Mouse (Mus musculus): ENCODE data around the gene Rnf187. TPM values are rescaled to one million over a fixed set of nuclear protein-coding genes. Genes with fewer than 3 reads are reported as not detected.

Gene Rnf187
- polyA plus RNA-seq, 1 experiment from 2014 or later = 381 TPM

DNA sequence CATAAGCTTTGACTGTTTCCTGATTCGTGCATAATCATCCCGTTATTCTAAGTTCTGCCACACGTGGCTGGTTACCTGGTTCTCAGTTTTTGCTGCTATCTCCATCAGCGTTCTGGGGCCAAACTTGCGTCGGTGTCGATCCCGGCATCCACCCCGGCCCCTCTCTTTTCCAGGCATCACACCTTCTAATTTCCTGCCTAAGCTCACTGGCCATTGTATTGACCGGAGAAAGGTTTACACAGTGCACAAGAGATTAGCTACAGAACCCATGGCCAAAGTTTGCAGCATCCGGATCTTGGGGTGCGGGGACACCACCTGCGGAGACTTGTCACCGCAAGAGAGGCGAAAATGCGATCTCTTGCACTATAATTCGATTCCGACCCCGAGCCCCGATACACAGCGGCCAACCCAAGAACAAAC, 38.9 kb upstream of the Rnf187 start:
- H3K36me3 ChIP-seq = peaks cover 39% of the 10 kb centered on the region
- H3K27me3 ChIP-seq (ENCODE audit: insufficient read depth, poor library complexity, severe bottlenecking) = no peaks in the 10 kb centered on the region
- no peak for DNase-seq (ENCODE audit: low spot score)
- peaks cover 62% of the 10 kb centered on the region for H3K4me1 ChIP-seq (replicated peaks)
- under 1% methylated on average over 21 of the region's 21 CpGs for WGBS
- peak overlapping the region; percentile 97 for H3K4me3 ChIP-seq
- H3K9me3 ChIP-seq = no peaks in the 10 kb centered on the region
- H3K27ac ChIP-seq = peak overlapping the region; percentile 92

DNA sequence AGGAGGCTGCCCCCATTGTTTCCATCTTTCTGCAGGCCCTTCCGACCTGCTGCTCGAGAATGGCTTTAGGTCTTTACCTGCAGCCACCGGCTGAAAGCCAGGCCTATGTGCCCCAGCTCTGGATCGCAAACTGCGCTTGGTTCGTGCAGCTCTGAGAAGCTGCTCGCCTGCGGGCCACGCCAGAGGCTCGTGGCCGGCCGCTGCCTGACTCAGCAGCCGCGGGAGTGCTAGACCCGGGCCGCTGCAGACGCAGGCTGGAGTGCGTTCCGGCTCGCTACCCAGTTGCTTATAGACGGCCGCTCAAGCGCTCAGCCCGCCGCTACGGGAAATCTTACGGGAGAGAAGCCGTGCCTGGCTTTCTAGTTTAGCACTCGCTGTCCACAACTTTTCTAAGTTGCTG, 38.4 kb upstream of the Rnf187 start:
- H3K4me3 ChIP-seq = peak overlapping the region; percentile 97
- peaks cover 39% of the 10 kb centered on the region for H3K36me3 ChIP-seq
- no peaks in the 10 kb centered on the region for H3K27me3 ChIP-seq (ENCODE audit: insufficient read depth, poor library complexity, severe bottlenecking)
- peak; percentile 46 for DNase-seq (ENCODE audit: low spot score)
- peak overlapping the region; percentile 92 for H3K27ac ChIP-seq
- H3K4me1 ChIP-seq (replicated peaks) = peaks cover 62% of the 10 kb centered on the region
- no peaks in the 10 kb centered on the region for H3K9me3 ChIP-seq
- WGBS = under 1% methylated on average over 29 of the region's 29 CpGs

DNA sequence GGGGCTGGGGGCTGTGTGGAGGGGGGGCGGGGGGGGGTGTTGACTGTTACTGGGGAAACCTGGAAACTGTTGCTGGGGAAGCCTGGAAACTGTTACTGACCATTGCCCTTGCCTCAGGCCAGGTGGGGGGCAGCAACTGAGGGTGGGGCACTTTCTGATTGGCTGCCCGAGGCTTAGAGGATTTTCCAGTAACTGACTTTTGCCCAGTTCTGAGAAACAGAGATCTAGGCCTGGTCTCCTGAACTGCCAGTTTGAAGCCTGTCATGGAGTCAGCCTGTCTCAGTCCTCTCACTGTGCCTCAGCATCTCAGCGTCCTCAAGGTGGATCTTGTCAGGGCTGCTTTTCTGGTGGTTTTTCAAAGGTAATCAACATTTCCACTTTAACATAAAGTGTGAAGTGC, 35.7 kb upstream of the Rnf187 start:
- no peak for DNase-seq (ENCODE audit: low spot score)

DNA sequence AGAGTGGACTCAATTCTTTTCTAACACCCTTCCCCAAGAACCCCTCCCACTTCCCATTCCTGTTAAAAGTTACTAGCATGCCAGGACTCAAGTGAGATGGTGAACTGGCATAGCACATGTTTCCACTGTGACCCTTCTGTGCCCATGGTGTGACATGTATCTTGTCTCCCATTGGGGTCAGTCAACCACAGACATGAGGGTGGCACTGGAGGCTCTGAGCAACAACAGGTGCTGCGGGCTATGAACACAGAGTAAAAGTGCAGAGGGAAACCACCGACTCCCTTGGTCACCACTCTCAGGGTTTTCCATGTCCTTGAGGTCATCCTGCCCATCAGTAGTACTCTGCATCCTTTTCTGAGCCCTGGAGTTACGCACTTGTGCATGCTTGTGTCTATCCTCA, 33.1 kb upstream of the Rnf187 start:
- Histone ChIP-seq H3K4me1 (replicated peaks) (peaks cover 23% of the 10 kb centered on the region), H3K36me3 (peaks cover 74% of the 10 kb centered on the region), H3K4me3 (no peak overlapping the region), H3K27ac (no peak overlapping the region), H3K27me3 (ENCODE audit: insufficient read depth, poor library complexity, severe bottlenecking) (no peaks in the 10 kb centered on the region), H3K9me3 (no peaks in the 10 kb centered on the region)
- no peak for DNase-seq (ENCODE audit: low spot score)
- 93% methylated on average over 3 of the region's 3 CpGs for WGBS

More for the DNA sequence above, 35.7 kb upstream of the Rnf187 start:
- peaks cover 39% of the 10 kb centered on the region for H3K4me1 ChIP-seq (replicated peaks)
- H3K4me3 ChIP-seq = no peak overlapping the region
- WGBS = 91% methylated on average over 3 of the region's 3 CpGs
- no peaks in the 10 kb centered on the region for H3K9me3 ChIP-seq
- no peak overlapping the region for H3K27ac ChIP-seq
- peaks cover 54% of the 10 kb centered on the region for H3K36me3 ChIP-seq
- H3K27me3 ChIP-seq (ENCODE audit: insufficient read depth, poor library complexity, severe bottlenecking) = no peaks in the 10 kb centered on the region

DNA sequence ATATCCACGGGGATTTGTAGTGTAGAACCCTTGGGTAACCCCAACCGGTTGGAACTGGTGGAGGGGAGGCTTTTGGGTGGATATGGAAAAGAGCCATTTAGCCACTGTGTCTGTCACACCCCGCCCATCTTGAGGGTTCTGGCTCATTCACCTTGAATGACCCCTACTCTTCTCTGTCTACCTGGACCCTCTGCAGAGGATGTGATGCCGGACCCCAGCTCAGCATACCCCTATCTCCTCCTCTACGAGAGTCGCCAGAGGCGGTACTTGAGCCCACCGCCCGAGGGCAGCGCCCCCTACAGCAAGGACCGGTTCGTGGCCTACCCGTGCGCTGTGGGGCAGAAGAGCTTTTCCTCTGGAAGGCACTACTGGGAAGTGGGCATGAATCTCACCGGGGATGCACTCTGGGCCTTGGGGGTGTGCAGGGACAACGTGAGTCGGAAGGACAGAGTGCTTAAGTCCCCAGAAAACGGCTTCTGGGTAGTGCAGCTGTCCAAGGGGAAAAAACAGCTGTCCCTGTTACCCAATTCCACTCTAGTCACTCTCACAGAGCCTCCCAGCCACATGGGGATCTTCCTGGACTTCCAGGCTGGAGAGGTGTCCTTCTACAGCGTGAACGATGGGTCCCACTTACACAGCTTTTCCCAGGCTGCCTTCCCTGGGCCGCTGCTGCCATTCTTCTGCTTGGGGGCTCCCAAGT, 32.3 kb upstream of the Rnf187 start:
- Histone ChIP-seq H3K27ac (no peak overlapping the region), H3K27me3 (ENCODE audit: insufficient read depth, poor library complexity, severe bottlenecking) (no peaks in the 10 kb centered on the region), H3K4me3 (no peak overlapping the region), H3K36me3 (peaks cover 74% of the 10 kb centered on the region), H3K9me3 (no peaks in the 10 kb centered on the region), H3K4me1 (replicated peaks) (peaks cover 14% of the 10 kb centered on the region)
- no peak for DNase-seq (ENCODE audit: low spot score)
- 87% methylated on average over 21 of the region's 21 CpGs for WGBS

DNA sequence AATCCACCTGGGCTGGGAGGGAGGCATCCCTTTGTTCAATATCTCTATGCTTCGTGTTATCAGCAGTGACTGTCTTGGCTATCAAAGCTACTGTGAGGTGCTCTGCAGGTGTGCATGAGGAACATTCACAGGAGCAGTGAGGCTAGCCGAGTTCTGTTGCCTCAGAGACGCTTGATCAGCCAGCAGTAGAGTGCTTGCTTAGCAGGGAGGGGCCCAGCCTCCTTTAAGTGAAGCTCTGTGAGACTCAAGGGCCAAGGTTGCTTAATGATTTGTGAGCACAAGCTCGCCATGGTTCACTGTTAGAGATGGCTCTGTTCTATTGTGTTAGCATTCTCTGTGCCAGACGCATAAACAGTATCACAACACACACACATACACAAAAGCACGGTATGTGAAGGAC, 30.9 kb upstream of the Rnf187 start:
- H3K9me3 ChIP-seq = no peaks in the 10 kb centered on the region
- no peak overlapping the region for H3K4me3 ChIP-seq
- H3K27me3 ChIP-seq (ENCODE audit: insufficient read depth, poor library complexity, severe bottlenecking) = no peaks in the 10 kb centered on the region
- no peak for DNase-seq (ENCODE audit: low spot score)
- 77% methylated on average over 6 of the region's 6 CpGs for WGBS
- H3K27ac ChIP-seq = no peak overlapping the region
- peaks cover 17% of the 10 kb centered on the region for H3K4me1 ChIP-seq (replicated peaks)
- H3K36me3 ChIP-seq = peaks cover 63% of the 10 kb centered on the region

DNA sequence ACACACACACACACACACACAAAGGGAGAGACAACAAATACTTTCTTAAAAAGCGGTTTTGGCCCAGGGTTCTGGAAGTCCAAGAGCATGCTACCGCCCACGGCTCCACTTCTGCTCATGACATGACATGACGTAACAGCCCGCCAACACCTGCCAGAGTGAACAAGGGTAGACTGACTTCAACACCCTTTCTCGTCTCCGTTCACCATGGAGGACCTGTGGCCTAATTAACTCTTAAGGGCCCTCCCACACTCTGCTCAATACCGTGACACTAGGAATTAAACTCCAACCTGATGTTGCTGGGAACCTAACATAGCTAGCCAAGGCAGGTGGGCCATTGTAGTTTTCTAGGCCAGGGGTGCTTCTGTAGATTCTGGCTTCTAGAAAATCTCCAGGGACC, 30.3 kb upstream of the Rnf187 start:
- WGBS = 89% methylated on average over 8 of the region's 8 CpGs

DNA sequence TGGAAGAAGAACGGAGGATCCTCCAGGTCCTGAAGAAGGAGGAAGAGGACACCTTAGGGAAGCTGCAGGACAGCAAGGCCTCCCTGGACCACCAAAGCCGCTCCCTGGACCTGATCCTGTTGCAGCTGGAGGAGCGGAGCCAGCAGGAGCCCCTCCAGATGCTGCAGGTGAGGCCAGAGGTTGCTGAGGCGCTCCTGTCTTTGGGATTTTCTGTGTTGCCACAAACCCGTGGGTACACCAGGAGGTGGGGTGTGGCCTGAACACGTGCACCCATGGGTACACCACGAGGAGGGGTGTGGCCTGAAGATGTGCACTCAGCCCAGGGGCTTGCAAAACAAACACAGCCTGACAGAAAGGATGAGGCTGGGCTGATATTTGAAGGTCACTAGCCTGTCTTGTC, 29.8 kb upstream of the Rnf187 start:
- no peak overlapping the region for H3K27ac ChIP-seq
- WGBS = 82% methylated on average over 7 of the region's 7 CpGs
- peaks cover 22% of the 10 kb centered on the region for H3K4me1 ChIP-seq (replicated peaks)
- H3K27me3 ChIP-seq (ENCODE audit: insufficient read depth, poor library complexity, severe bottlenecking) = peaks cover 7% of the 10 kb centered on the region; the same call in 1 of the 2 replicates
- H3K4me3 ChIP-seq = no peak overlapping the region
- H3K36me3 ChIP-seq = peaks cover 53% of the 10 kb centered on the region
- DNase-seq (ENCODE audit: low spot score) = no peak
- H3K9me3 ChIP-seq = no peaks in the 10 kb centered on the region

More for the DNA sequence above, 30.3 kb upstream of the Rnf187 start:
- Histone ChIP-seq H3K9me3 (no peaks in the 10 kb centered on the region), H3K4me3 (no peak overlapping the region), H3K27ac (no peak overlapping the region), H3K36me3 (peaks cover 57% of the 10 kb centered on the region), H3K4me1 (replicated peaks) (peaks cover 18% of the 10 kb centered on the region), H3K27me3 (ENCODE audit: insufficient read depth, poor library complexity, severe bottlenecking) (0 out of 2 replicates have a peak, but pooled peaks cover 2% of the 10 kb centered on the region)
- DNase-seq (ENCODE audit: low spot score) = no peak

DNA sequence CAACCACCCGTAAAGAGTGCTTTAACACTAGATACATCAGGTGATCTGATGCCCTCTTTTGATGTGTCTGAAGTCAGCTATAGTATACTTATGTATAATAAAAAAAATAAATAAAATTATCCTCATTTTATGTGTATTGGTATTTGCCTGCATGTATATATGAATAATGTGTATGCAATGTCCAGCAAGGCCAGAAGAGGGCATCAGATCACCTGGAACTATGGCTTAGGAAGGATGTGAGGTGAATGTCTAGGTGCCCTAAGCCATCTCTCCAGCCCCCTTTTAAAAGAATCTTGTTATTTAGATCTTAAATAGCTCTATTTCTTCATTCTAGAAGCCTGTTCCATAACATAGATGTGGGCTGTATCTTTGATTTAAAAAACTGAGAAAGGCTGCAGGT, 28.6 kb upstream of the Rnf187 start:
- WGBS = 97% methylated on average over 1 of the region's 1 CpGs

DNA sequence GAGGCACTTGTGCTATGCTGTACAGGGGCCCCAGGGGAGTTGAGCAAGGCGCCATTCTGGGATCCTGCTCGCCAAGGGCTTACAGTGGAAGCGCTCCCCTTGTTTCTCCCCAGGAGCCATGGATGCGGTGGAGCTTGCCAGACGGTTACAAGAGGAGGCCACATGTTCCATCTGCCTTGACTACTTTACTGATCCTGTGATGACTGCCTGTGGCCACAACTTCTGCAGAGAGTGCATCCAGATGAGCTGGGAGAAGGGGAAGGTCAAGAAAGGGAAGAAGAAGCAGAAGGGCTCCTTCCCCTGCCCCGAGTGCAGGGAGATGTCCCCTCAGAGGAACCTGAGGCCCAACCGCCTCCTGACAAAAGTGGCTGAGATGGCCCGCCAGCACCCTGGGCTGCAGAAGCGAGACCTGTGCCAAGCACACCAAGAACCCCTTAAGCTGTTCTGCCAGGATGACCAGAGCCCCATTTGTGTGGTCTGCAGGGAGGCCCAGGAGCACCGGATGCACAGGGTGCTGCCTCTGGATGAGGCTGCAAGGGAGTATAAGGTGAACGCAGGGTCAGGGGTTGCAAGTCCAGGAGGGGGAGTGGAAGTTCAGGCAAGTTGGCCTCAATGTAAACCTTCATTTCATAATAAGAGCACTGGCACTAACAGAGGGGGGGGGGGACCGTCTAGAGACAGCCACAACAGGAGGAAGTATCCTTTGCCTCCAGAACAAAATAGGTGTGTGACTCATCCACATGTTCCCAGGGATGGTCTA, 26.5 kb upstream of the Rnf187 start:
- no peak for DNase-seq (ENCODE audit: low spot score)
- 47% methylated on average over 12 of the region's 12 CpGs for WGBS
- Histone ChIP-seq H3K27me3 (ENCODE audit: insufficient read depth, poor library complexity, severe bottlenecking) (peaks cover 32% of the 10 kb centered on the region), H3K4me1 (replicated peaks) (peaks cover 27% of the 10 kb centered on the region), H3K27ac (peak overlapping the region; percentile 70), H3K9me3 (peaks cover 8% of the 10 kb centered on the region), H3K4me3 (no peak overlapping the region), H3K36me3 (peaks cover 27% of the 10 kb centered on the region)

More for the DNA sequence above, 28.6 kb upstream of the Rnf187 start:
- Histone ChIP-seq H3K36me3 (peaks cover 49% of the 10 kb centered on the region), H3K27me3 (ENCODE audit: insufficient read depth, poor library complexity, severe bottlenecking) (peaks cover 19% of the 10 kb centered on the region), H3K9me3 (no peaks in the 10 kb centered on the region), H3K4me3 (no peak overlapping the region), H3K27ac (no peak overlapping the region), H3K4me1 (replicated peaks) (peaks cover 27% of the 10 kb centered on the region)
- no peak for DNase-seq (ENCODE audit: low spot score)

DNA sequence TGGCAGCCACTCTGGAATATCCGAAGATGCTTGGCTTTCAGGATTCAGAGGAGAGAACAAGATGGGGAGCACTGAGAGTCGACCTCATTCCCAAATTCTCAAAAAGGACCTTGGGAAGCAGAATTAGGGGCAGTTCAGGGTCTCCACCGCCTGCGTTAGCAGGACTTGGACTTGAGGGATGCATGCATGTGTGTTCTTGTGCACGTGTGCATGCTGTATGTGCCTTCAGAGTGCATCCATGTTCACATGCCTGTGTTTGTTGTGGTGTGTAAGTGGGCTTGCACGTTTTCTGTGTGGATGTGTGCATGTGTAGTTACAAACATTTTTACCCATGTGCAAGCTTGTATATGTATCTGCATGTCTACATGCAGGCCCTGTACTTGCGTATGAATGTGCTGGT, 25.5 kb upstream of the Rnf187 start:
- Histone ChIP-seq H3K36me3 (peaks cover 17% of the 10 kb centered on the region), H3K4me3 (no peak overlapping the region), H3K27me3 (ENCODE audit: insufficient read depth, poor library complexity, severe bottlenecking) (peaks cover 32% of the 10 kb centered on the region), H3K9me3 (peaks cover 8% of the 10 kb centered on the region), H3K27ac (no peak overlapping the region), H3K4me1 (replicated peaks) (peaks cover 33% of the 10 kb centered on the region)
- DNase-seq (ENCODE audit: low spot score) = no peak
- 86% methylated on average over 7 of the region's 7 CpGs for WGBS

DNA sequence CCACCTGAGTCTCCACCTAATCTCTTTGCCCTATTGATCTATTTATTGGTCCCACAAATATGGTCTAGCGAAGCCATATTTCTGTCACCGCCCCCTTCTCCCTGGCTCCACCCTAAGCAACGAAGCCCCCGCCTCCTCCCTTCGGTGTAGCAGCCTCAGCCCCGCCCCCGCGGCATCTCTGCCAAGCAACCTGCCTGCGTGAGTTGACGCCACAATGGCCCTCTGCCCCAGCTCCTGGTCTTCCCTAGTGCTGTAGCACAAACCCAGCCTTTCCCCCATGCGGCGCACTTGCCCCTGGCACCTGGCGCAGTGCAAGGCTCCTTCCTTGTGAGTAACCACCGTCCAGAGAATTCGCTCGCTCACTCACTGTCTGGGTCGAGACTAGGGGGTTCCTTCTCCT, 24.8 kb upstream of the Rnf187 start:
- Histone ChIP-seq H3K36me3 (peaks cover 13% of the 10 kb centered on the region), H3K4me1 (replicated peaks) (peaks cover 34% of the 10 kb centered on the region), H3K9me3 (peaks cover 8% of the 10 kb centered on the region), H3K4me3 (no peak overlapping the region), H3K27ac (no peak overlapping the region), H3K27me3 (ENCODE audit: insufficient read depth, poor library complexity, severe bottlenecking) (peaks cover 34% of the 10 kb centered on the region)
- DNase-seq (ENCODE audit: low spot score) = no peak
- WGBS = 37% methylated on average over 17 of the region's 17 CpGs
